Mouse (Mus musculus): Measurements from ENCODE around the gene Ces5a.

DNA sequence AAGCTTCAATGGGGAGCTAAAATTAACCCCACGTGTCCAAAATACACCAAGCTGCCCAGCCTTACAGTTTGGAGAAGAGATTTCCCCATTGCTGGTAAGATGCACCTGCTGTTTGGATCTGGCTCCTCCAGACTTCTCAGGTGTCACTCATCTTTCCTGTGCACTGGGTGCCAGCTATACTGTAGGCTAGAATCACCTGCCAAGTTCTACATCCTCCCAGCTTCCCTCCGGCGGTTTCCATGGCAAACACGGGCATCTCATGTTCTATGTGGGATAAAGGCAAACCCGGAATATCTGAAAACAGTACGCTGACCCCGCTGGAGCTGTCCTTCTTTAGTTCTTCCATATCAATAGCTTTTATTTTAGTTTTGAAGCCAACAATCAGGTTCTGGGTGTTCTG, 27.9 kb upstream of the Ces5a start:
- TF ChIP-seq HCFC1 (IDR thresholded peaks at IDR 0.05; ENCODE audit: borderline replicate concordance, insufficient read depth, low read length) (no peak), ZNF384 (IDR thresholded peaks at IDR 0.05; ENCODE audit: low read depth, low read length) (no peak)
